Mouse (Mus musculus): Measurements from ENCODE around the gene Ssr4. TPM values are rescaled to one million over a fixed set of nuclear protein-coding genes. Genes with fewer than 3 reads are reported as not detected.

Gene Ssr4
- polyA plus RNA-seq, 1 experiment, result 49.0 TPM

- peak overlapping the region; percentile 92 for H3K27ac ChIP-seq (ENCODE audit: control insufficient read depth, insufficient read depth, low read depth, low read length)
- peaks cover 4% of the 10 kb centered on the region for H3K4me1 ChIP-seq (ENCODE audit: control insufficient read depth, insufficient read depth, low read length)
- H3K36me3 ChIP-seq (ENCODE audit: control insufficient read depth, insufficient read depth, low read length), result no peaks in the 10 kb centered on the region
- no peaks in the 10 kb centered on the region for H3K27me3 ChIP-seq (ENCODE audit: control insufficient read depth, insufficient read depth, low read length)
- H3K4me3 ChIP-seq (ENCODE audit: control insufficient read depth, low read depth, low read length), result peak overlapping the region; percentile 90
- TF ChIP-seq POLR2A (IDR thresholded peaks at IDR 0.05; ENCODE audit: control insufficient read depth, low read depth, low read length) (no peak), CTCF (IDR thresholded peaks at IDR 0.05; ENCODE audit: control insufficient read depth, insufficient read depth, insufficient replicate concordance, low read depth, low read length) (no peak)
These were observed 364 bp downstream of the Ssr4 start for GRCm38 (mm10) chrX:73787225-73787558.

GRCm38 (mm10) chrX:73788501-73788900, 1.7 kb downstream of the Ssr4 start:
- Histone ChIP-seq H3K4me1 (ENCODE audit: control insufficient read depth, insufficient read depth, low read length) (peaks cover 4% of the 10 kb centered on the region), H3K36me3 (ENCODE audit: control insufficient read depth, insufficient read depth, low read length) (no peaks in the 10 kb centered on the region), H3K27me3 (ENCODE audit: control insufficient read depth, insufficient read depth, low read length) (no peaks in the 10 kb centered on the region), H3K4me3 (ENCODE audit: control insufficient read depth, low read depth, low read length) (no peak overlapping the region), H3K27ac (ENCODE audit: control insufficient read depth, insufficient read depth, low read depth, low read length) (no peak overlapping the region)
- no peak for TF ChIP-seq POLR2A (IDR thresholded peaks at IDR 0.05; ENCODE audit: control insufficient read depth, low read depth, low read length)
- no peak for TF ChIP-seq CTCF (IDR thresholded peaks at IDR 0.05; ENCODE audit: control insufficient read depth, insufficient read depth, insufficient replicate concordance, low read depth, low read length)

GRCm38 (mm10) chrX:73793039-73793438, 6.2 kb downstream of the Ssr4 start:
- no peak for TF ChIP-seq POLR2A (IDR thresholded peaks at IDR 0.05; ENCODE audit: control insufficient read depth, low read depth, low read length)
- Histone ChIP-seq H3K4me1 (ENCODE audit: control insufficient read depth, insufficient read depth, low read length) (peaks cover 5% of the 10 kb centered on the region), H3K36me3 (ENCODE audit: control insufficient read depth, insufficient read depth, low read length) (no peaks in the 10 kb centered on the region), H3K27me3 (ENCODE audit: control insufficient read depth, insufficient read depth, low read length) (no peaks in the 10 kb centered on the region), H3K4me3 (ENCODE audit: control insufficient read depth, low read depth, low read length) (no peak overlapping the region), H3K27ac (ENCODE audit: control insufficient read depth, insufficient read depth, low read depth, low read length) (no peak overlapping the region)

DNA sequence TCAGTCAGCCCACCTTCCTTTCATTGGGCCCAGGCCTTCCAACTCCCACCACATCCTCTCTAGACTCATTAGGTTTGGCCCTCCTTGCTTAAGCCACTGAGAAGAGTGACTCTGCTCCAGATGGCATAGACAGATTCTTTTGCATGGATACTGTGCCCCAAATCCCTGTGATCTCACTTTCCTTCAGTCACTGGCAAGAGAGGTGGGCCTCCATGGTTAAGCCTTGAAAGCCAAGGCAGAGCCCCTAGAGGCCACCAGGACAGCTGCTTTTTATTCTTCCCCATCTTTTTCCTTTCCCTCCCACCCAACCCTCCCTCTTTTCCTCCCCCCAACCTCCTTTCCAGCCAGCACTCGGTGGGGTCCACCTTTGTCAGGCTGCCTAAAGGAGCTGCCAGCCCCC, 6.7 kb downstream of the Ssr4 start:
- peaks cover 5% of the 10 kb centered on the region for H3K4me1 ChIP-seq (ENCODE audit: control insufficient read depth, insufficient read depth, low read length)
- H3K27ac ChIP-seq (ENCODE audit: control insufficient read depth, insufficient read depth, low read depth, low read length), result no peak overlapping the region
- TF ChIP-seq POLR2A (IDR thresholded peaks at IDR 0.05; ENCODE audit: control insufficient read depth, low read depth, low read length), result no peak
- no peak for TF ChIP-seq CTCF (IDR thresholded peaks at IDR 0.05; ENCODE audit: control insufficient read depth, insufficient read depth, insufficient replicate concordance, low read depth, low read length)
- H3K27me3 ChIP-seq (ENCODE audit: control insufficient read depth, insufficient read depth, low read length), result no peaks in the 10 kb centered on the region
- no peaks in the 10 kb centered on the region for H3K36me3 ChIP-seq (ENCODE audit: control insufficient read depth, insufficient read depth, low read length)
- no peak overlapping the region for H3K4me3 ChIP-seq (ENCODE audit: control insufficient read depth, low read depth, low read length)

GRCm38 (mm10) chrX:73797511-73797910, 10.7 kb downstream of the Ssr4 start:
- H3K27me3 ChIP-seq (ENCODE audit: control insufficient read depth, insufficient read depth, low read length), result no peaks in the 10 kb centered on the region
- no peak overlapping the region for H3K4me3 ChIP-seq (ENCODE audit: control insufficient read depth, low read depth, low read length)
- peaks cover 8% of the 10 kb centered on the region for H3K4me1 ChIP-seq (ENCODE audit: control insufficient read depth, insufficient read depth, low read length)
- H3K36me3 ChIP-seq (ENCODE audit: control insufficient read depth, insufficient read depth, low read length), result no peaks in the 10 kb centered on the region
- H3K27ac ChIP-seq (ENCODE audit: control insufficient read depth, insufficient read depth, low read depth, low read length), result no peak overlapping the region
- TF ChIP-seq CTCF (IDR thresholded peaks at IDR 0.05; ENCODE audit: control insufficient read depth, insufficient read depth, insufficient replicate concordance, low read depth, low read length) (no peak), POLR2A (IDR thresholded peaks at IDR 0.05; ENCODE audit: control insufficient read depth, low read depth, low read length) (no peak)

- peaks cover 8% of the 10 kb centered on the region for H3K4me1 ChIP-seq (ENCODE audit: control insufficient read depth, insufficient read depth, low read length)
- TF ChIP-seq POLR2A (IDR thresholded peaks at IDR 0.05; ENCODE audit: control insufficient read depth, low read depth, low read length) (no peak), CTCF (IDR thresholded peaks at IDR 0.05; ENCODE audit: control insufficient read depth, insufficient read depth, insufficient replicate concordance, low read depth, low read length) (peak; percentile 55)
- H3K27ac ChIP-seq (ENCODE audit: control insufficient read depth, insufficient read depth, low read depth, low read length), result no peak overlapping the region
- no peaks in the 10 kb centered on the region for H3K27me3 ChIP-seq (ENCODE audit: control insufficient read depth, insufficient read depth, low read length)
- no peak overlapping the region for H3K4me3 ChIP-seq (ENCODE audit: control insufficient read depth, low read depth, low read length)
- no peaks in the 10 kb centered on the region for H3K36me3 ChIP-seq (ENCODE audit: control insufficient read depth, insufficient read depth, low read length)
These were observed 11.7 kb downstream of the Ssr4 start for GRCm38 (mm10) chrX:73798502-73798901.

DNA sequence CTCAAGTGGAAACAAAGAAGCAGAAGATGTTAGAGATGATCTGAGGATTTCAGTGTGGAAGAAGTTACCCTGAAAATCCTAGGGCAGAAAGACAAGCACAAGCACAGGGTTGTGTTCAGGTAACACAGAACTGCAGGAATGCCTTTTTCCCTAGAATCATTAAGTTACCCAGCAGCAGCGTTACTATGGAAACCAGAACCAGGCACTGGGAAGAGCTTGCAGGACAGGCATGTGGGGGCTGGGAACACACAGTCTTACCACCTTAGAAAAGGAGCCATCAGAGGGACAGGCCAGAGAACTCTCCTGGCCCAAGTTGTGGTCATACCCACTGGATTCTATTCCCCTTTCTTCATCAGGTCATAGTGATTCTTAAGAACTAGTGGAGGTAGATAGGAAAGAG, 19.0 kb downstream of the Ssr4 start:
- Histone ChIP-seq H3K4me1 (ENCODE audit: control insufficient read depth, insufficient read depth, low read length) (no peaks in the 10 kb centered on the region), H3K27ac (ENCODE audit: control insufficient read depth, insufficient read depth, low read depth, low read length) (no peak overlapping the region), H3K4me3 (ENCODE audit: control insufficient read depth, low read depth, low read length) (no peak overlapping the region), H3K27me3 (ENCODE audit: control insufficient read depth, insufficient read depth, low read length) (no peaks in the 10 kb centered on the region), H3K36me3 (ENCODE audit: control insufficient read depth, insufficient read depth, low read length) (no peaks in the 10 kb centered on the region)
- TF ChIP-seq CTCF (IDR thresholded peaks at IDR 0.05; ENCODE audit: control insufficient read depth, insufficient read depth, insufficient replicate concordance, low read depth, low read length) (no peak), POLR2A (IDR thresholded peaks at IDR 0.05; ENCODE audit: control insufficient read depth, low read depth, low read length) (no peak)

DNA sequence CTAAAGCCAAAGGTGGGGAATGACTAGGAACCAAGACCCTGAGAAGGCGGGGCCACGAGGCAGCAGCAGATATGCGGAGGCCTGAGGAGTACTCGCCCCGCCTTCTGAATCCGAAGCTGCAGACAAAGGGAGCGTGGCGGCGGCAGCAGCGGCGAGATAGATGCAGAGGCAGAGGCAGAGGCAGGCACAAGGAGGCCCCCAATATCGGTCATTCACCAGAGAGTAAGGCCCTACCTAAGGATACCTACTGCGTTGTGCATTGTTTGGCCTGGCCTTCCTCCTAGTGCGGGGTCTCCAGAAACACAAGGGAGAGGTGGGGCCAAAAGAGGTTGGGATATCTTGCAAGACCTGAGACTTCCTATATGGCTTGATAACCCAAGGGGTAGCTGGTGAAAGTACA, 28.2 kb downstream of the Ssr4 start:
- no peak overlapping the region for H3K4me3 ChIP-seq (ENCODE audit: control insufficient read depth, low read depth, low read length)
- no peak overlapping the region for H3K27ac ChIP-seq (ENCODE audit: control insufficient read depth, insufficient read depth, low read depth, low read length)
- TF ChIP-seq POLR2A (IDR thresholded peaks at IDR 0.05; ENCODE audit: control insufficient read depth, low read depth, low read length), result no peak
- TF ChIP-seq CTCF (IDR thresholded peaks at IDR 0.05; ENCODE audit: control insufficient read depth, insufficient read depth, insufficient replicate concordance, low read depth, low read length), result no peak
- H3K27me3 ChIP-seq (ENCODE audit: control insufficient read depth, insufficient read depth, low read length), result no peaks in the 10 kb centered on the region
- no peaks in the 10 kb centered on the region for H3K4me1 ChIP-seq (ENCODE audit: control insufficient read depth, insufficient read depth, low read length)
- H3K36me3 ChIP-seq (ENCODE audit: control insufficient read depth, insufficient read depth, low read length), result no peaks in the 10 kb centered on the region

All from testis, adult 2 months (tissue).